Mouse (Mus musculus) midbrain, embryonic 14.5 days (tissue): ENCODE results near the gene Fthl17a. TPM values are rescaled to one million over a fixed set of nuclear protein-coding genes. Genes with fewer than 3 reads are reported as not detected.

Experiments
- ATAC-seq: fragments of 200-750 bp; cut with Nextera tagmentation; 2 replicates; pipeline ENCODE4 v1.8.0; 2017; ENCODE audit warnings: moderate number of reproducible peaks, moderate library complexity; ENCODE audit not compliant: low FRiP score, low TSS enrichment
- DNase-seq: peaks from one replicate; pipeline ENCODE4 v3.0.0-alpha.2; 2015
- H3K27ac ChIP-seq: fragments of 300-500 bp; sonication (generic); replicated peaks from 2 replicates; pipeline ENCODE4 v1.5.1; 2014; ENCODE audit warnings: mild to moderate bottlenecking, low read depth, low read length, moderate library complexity
- H3K27me3 ChIP-seq: fragments of 300-500 bp; sonication (generic); 2 replicates; pipeline ENCODE4 v1.6.1; 2014; ENCODE audit warnings: low read length, control low read depth, mixed read lengths; ENCODE audit not compliant: control insufficient read depth, insufficient read depth
- H3K36me3 ChIP-seq: fragments of 300-500 bp; sonication (generic); 2 replicates; pipeline ENCODE4 v1.6.1; 2014; ENCODE audit warnings: low read length, control low read depth; ENCODE audit not compliant: control insufficient read depth, insufficient read depth
- H3K4me1 ChIP-seq: fragments of 300-500 bp; sonication (generic); 2 replicates; pipeline ENCODE4 v1.6.1; 2014; ENCODE audit warnings: mild to moderate bottlenecking, antibody characterized with exemption, low read length, control low read depth; ENCODE audit not compliant: control insufficient read depth, insufficient read depth
- H3K4me2 ChIP-seq: fragments of 300-500 bp; sonication (generic); 2 replicates; pipeline ENCODE4 v1.6.1; 2014; ENCODE audit warnings: mild to moderate bottlenecking, low read length, moderate library complexity
- H3K4me3 ChIP-seq: fragments of 300-500 bp; sonication (generic); replicated peaks from 2 replicates; pipeline ENCODE4 v1.5.1; 2014; ENCODE audit warnings: low read depth, low read length
- H3K9ac ChIP-seq: fragments of 300-500 bp; sonication (generic); replicated peaks from 2 replicates; pipeline ENCODE4 v1.6.1; 2014; ENCODE audit warnings: mild to moderate bottlenecking, low read length, moderate library complexity
- H3K9me3 ChIP-seq: fragments of 300-500 bp; sonication (generic); 2 replicates; pipeline ENCODE4 v1.6.1; 2016; ENCODE audit warnings: low read length, control low read depth, mixed read lengths; ENCODE audit not compliant: control insufficient read depth
- WGBS: fragments of 180-500 bp; shearing (Covaris S2); extraction: QIAGEN DNeasy Blood & Tissue Kit; methylation state at CpG from one replicate; pipeline ENCODE4 v1.1.7; 2014; 5-methylcytosine and 5-hydroxymethylcytosine counted together
- polyA plus RNA-seq: library from polyadenylated mRNA; unstranded; fragments of >200 nt; fragmentation: Nextera tagmentation; extraction: Ambion mirVana; gene quantifications from 2 replicates; pipeline ENCODE4 v1.2.1, GENCODE M21; 2014

The Fthl17a gene
- not detected in 2 replicates for polyA plus RNA-seq

DNA sequence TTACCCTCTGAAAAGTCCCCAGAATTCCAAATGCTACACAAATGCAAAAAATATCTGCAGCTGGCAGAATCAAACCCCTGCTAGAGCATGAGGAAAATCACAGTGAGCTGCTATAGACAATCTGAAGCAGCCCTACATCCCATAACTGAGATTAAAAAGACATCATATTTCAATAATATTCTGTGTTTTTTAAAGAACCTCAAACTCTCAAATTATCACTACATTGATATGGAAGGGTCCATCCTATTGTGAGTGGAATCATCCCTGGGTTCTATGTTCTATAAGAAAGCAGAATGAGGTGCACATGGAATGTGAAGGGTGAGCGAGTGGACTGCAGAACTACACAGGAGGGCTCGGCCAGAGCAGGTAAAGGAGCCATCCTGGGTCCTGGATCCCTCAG, at the start of gene Fthl17a:
Gene Fthl17a, plus strand, starts transcription at position 301 of the 400 bp plus-strand sequence.
- Histone ChIP-seq H3K4me1 (no peaks in the 10 kb centered on the region), H3K36me3 (no peaks in the 10 kb centered on the region), H3K9me3 (no peaks in the 10 kb centered on the region), H3K9ac (no peak within 1 kb of the TSS), H3K27me3 (no peaks in the 10 kb centered on the region), H3K27ac (no peak within 1 kb of the TSS), H3K4me2 (no peak within 1 kb of the TSS), H3K4me3 (no peak within 1 kb of the TSS)
- 82% methylated on average over 2 of the region's 2 CpGs for WGBS
- no peak for DNase-seq
- no peak for ATAC-seq

DNA sequence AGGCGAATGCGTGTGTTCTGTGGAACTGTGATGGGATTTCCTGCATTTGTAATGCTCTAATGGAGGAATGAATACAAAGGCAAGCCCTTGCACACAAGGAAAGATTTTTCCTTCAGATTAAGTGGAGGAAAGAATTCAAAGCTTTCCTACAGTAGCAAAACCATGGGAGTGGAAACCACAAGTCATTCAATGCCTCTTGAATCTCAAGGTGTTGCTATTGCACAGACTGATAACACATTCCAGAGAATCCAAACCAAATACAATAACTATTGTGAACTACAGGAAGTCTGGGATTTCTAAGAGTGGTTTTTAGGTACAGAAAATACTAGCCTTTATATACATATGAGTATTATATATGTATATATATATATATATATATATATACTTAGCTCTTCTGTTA, 42.5 kb upstream of the Fthl17a start:
- 90% methylated on average over 2 of the region's 2 CpGs for WGBS
- no peak overlapping the region for H3K4me3 ChIP-seq
- H3K9me3 ChIP-seq, result no peaks in the 10 kb centered on the region
- no peak overlapping the region for H3K9ac ChIP-seq
- H3K36me3 ChIP-seq, result no peaks in the 10 kb centered on the region
- no peak overlapping the region for H3K4me2 ChIP-seq
- ATAC-seq, result no peak
- H3K27ac ChIP-seq, result no peak overlapping the region
- no peak for DNase-seq
- H3K4me1 ChIP-seq, result no peaks in the 10 kb centered on the region
- H3K27me3 ChIP-seq, result no peaks in the 10 kb centered on the region

DNA sequence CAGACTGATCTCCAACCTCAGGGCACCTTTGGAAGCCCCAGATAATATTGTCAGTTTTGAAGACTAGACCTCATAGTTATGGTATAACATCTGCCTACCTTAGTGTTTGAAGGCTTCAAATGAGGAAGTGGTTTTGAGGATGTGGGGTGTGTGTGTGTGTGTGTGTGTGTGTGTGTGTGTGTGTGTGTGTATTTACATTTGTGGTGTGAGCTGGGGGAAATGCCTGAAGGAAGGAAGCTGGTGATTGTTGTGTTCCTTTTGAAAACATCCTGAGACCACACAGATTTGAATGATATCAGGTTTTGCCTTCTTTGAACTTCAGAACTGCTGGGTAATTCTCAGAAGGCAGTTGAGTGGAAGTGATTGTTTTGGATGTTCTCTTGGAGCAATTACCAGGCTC, 22.6 kb upstream of the Fthl17a start:
- Histone ChIP-seq H3K9ac (no peak overlapping the region), H3K4me2 (no peak overlapping the region), H3K9me3 (no peaks in the 10 kb centered on the region), H3K4me3 (no peak overlapping the region), H3K27ac (no peak overlapping the region), H3K27me3 (no peaks in the 10 kb centered on the region), H3K36me3 (no peaks in the 10 kb centered on the region), H3K4me1 (no peaks in the 10 kb centered on the region)
- ATAC-seq (no peak), DNase-seq (no peak)

DNA sequence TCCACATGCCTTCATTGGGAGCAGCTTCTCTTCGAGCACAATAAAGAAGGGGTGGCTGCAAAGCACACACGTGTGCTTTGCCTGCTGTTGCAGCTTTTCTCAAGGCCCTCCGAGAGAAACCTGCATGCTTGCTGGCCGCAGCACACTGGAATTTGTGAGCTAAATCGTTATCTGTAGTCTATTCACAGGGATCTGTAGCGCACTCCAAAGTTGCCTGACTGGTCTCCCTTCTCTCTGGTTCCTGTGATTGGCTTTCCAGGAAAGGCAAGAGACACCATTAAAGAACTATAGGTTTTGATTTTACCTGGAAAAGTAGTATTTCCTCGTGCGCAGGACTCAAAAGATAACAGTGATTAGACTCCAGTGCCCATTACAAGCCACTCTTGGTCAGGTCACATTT, 22.3 kb downstream of the Fthl17a start:
- ATAC-seq (no peak), DNase-seq (peak; percentile 0)
- Histone ChIP-seq H3K36me3 (no peaks in the 10 kb centered on the region), H3K4me1 (no peaks in the 10 kb centered on the region), H3K4me3 (no peak overlapping the region), H3K9ac (no peak overlapping the region), H3K9me3 (no peaks in the 10 kb centered on the region), H3K27me3 (no peaks in the 10 kb centered on the region), H3K4me2 (no peak overlapping the region), H3K27ac (no peak overlapping the region)
- 59% methylated on average over 8 of the region's 8 CpGs for WGBS

DNA sequence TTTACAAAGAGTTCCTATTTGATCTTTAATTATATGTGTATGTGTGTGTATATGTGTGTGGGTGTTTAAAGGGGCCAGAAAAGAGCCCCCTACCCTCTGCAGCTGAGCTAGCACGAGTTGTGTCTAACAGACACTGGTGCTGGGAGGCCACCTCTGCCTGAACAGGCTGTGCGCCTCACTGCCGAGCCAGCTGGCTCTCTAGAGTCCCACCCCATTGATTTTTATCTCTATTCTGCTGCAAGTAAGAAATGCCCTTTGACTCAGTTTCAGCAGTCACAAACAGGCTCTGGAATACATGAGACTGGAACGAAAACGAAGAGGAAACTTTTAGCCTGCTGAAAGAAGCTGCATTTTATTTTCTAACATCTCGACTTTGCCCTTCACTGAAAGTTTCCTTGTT, 22.8 kb downstream of the Fthl17a start:
- no peak overlapping the region for H3K4me3 ChIP-seq
- no peak overlapping the region for H3K9ac ChIP-seq
- no peaks in the 10 kb centered on the region for H3K9me3 ChIP-seq
- ATAC-seq (no peak), DNase-seq (peak; percentile 1)
- no peaks in the 10 kb centered on the region for H3K36me3 ChIP-seq
- H3K27ac ChIP-seq, result no peak overlapping the region
- H3K27me3 ChIP-seq, result no peaks in the 10 kb centered on the region
- WGBS, result 66% methylated on average over 6 of the region's 6 CpGs
- no peak overlapping the region for H3K4me2 ChIP-seq
- no peaks in the 10 kb centered on the region for H3K4me1 ChIP-seq

DNA sequence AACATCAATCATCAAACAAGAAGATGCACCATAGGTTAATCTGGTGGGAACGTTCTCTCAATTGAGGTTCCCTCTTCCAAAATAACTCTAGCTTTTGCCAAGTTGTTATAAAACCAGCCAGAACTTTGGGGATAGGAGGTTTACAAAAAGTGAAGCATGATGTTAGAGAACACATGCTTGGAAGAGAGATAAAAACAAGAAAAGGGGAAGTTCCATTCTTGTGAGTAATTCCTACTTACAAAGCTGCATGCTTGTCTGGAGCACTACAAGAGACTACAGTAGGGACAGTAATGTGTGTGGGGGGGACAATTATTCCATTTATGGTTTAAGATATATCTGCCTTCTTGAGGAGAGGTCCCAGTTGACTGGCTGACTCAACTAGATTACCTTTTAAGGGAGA, 40.4 kb downstream of the Fthl17a start:
- no peaks in the 10 kb centered on the region for H3K4me1 ChIP-seq
- no peaks in the 10 kb centered on the region for H3K9me3 ChIP-seq
- no peak overlapping the region for H3K27ac ChIP-seq
- H3K27me3 ChIP-seq, result no peaks in the 10 kb centered on the region
- no peak overlapping the region for H3K9ac ChIP-seq
- no peak overlapping the region for H3K4me3 ChIP-seq
- no peaks in the 10 kb centered on the region for H3K36me3 ChIP-seq
- no peak overlapping the region for H3K4me2 ChIP-seq
- no peak for DNase-seq
- no peak for ATAC-seq
- 83% methylated on average over 1 of the region's 1 CpGs for WGBS

DNA sequence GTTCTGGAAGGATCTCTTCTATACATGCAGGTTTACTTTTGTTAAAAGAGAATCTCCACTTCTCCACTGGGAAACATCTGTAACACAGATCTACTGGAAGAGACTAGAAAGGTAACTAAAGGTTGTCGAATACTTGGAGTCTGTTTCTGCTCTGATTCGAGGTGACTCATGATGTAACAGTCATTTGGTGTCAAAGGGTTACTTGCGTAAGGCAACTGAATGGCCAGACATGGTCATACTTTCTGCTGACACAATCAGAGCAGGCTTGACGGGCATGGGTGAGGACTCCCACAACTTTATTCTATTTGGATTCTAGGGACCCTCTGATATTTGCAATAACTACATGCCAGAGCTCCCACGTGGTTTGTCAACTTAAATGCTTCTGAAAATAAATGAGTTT, 43.3 kb downstream of the Fthl17a start:
- H3K4me1 ChIP-seq, result no peaks in the 10 kb centered on the region
- ATAC-seq (no peak), DNase-seq (no peak)
- H3K4me2 ChIP-seq, result no peak overlapping the region
- no peak overlapping the region for H3K27ac ChIP-seq
- no peaks in the 10 kb centered on the region for H3K9me3 ChIP-seq
- H3K27me3 ChIP-seq, result no peaks in the 10 kb centered on the region
- H3K36me3 ChIP-seq, result no peaks in the 10 kb centered on the region
- WGBS, result 83% methylated on average over 5 of the region's 5 CpGs
- no peak overlapping the region for H3K9ac ChIP-seq
- no peak overlapping the region for H3K4me3 ChIP-seq

DNA sequence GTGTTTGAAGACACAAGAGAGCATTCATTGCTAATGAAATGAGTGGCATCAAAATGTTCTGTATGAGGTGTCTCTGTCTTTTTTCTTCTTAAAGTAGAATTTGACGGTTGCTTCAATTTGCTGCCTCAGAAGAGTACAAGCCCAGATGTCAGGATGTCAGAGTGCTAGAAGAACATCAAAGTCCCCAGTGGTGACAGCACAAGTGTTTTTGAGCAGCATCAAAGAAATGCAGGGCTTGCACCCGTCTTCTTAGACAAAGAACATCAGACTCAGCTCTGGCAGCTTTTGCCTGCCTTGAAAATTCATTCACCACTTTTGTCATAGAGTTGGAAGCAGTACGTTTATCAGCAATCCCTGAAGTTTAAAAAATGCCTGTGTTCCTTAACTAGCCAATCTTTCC, 44.5 kb downstream of the Fthl17a start:
- H3K27ac ChIP-seq, result no peak overlapping the region
- H3K27me3 ChIP-seq, result no peaks in the 10 kb centered on the region
- no peaks in the 10 kb centered on the region for H3K9me3 ChIP-seq
- H3K36me3 ChIP-seq, result no peaks in the 10 kb centered on the region
- no peak for ATAC-seq
- no peak overlapping the region for H3K9ac ChIP-seq
- 46% methylated on average over 3 of the region's 3 CpGs for WGBS
- H3K4me3 ChIP-seq, result no peak overlapping the region
- no peak overlapping the region for H3K4me2 ChIP-seq
- H3K4me1 ChIP-seq, result no peaks in the 10 kb centered on the region
- DNase-seq, result peak; percentile 2

DNA sequence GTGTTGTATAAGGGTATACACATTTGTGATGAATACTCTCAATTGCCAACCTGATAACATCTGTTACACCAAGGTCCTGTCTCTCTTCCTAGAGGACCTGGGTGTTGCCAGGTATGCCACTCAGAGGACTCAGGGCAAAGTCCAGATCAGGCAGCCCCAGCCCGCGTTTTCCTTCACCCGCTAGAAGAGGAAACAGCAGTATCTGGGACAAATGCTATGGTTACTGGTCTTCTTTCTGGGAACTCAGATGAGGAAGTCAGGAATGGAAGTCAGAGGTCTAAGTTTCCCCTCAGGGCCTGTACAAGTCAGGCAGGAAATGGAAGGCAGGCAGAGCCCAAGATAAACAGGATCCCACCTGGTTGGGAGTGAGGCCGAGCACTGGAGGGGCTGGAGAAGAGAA, 55.2 kb downstream of the Fthl17a start:
- Histone ChIP-seq H3K36me3 (no peaks in the 10 kb centered on the region), H3K4me2 (no peak overlapping the region), H3K27ac (no peak overlapping the region), H3K4me3 (no peak overlapping the region), H3K4me1 (no peaks in the 10 kb centered on the region), H3K9me3 (no peaks in the 10 kb centered on the region), H3K27me3 (no peaks in the 10 kb centered on the region), H3K9ac (no peak overlapping the region)
- 92% methylated on average over 4 of the region's 4 CpGs for WGBS
- DNase-seq (no peak), ATAC-seq (no peak)
